Mouse (Mus musculus) heart, embryonic 15.5 days (tissue): ENCODE data around the gene Celsr3. TPM values are rescaled to one million over a fixed set of nuclear protein-coding genes. Genes with fewer than 3 reads are reported as not detected.

Experiments
- ATAC-seq: fragments of 200-750 bp; cut with Nextera tagmentation; replicated peaks from 2 replicates; pipeline ENCODE4 v1.8.0; 2017; ENCODE audit warnings: low read depth, moderate TSS enrichment; ENCODE audit not compliant: insufficient number of reproducible peaks, insufficient read depth, low FRiP score
- H3K27ac ChIP-seq: fragments of 300-500 bp; sonication (generic); 2 replicates; pipeline ENCODE4 v1.5.1; 2015; ENCODE audit warnings: mild to moderate bottlenecking, inconsistent platforms
- H3K27me3 ChIP-seq: fragments of 300-500 bp; sonication (generic); 2 replicates; pipeline ENCODE4 v1.6.1; 2015; ENCODE audit warnings: inconsistent platforms
- H3K36me3 ChIP-seq: fragments of 300-500 bp; sonication (generic); 2 replicates; pipeline ENCODE4 v1.6.1; 2015; ENCODE audit warnings: mild to moderate bottlenecking, inconsistent platforms
- H3K4me1 ChIP-seq: fragments of 300-500 bp; sonication (generic); replicated peaks from 2 replicates; pipeline ENCODE4 v1.6.1; 2015; ENCODE audit warnings: inconsistent platforms
- H3K4me2 ChIP-seq: fragments of 300-500 bp; sonication (generic); 2 replicates; pipeline ENCODE4 v1.6.1; 2015; ENCODE audit warnings: inconsistent platforms, mild to moderate bottlenecking, moderate library complexity
- H3K4me3 ChIP-seq: fragments of 300-500 bp; sonication (generic); 2 replicates; pipeline ENCODE4 v1.5.1; 2015; ENCODE audit warnings: mild to moderate bottlenecking, inconsistent platforms
- H3K9ac ChIP-seq: fragments of 300-500 bp; sonication (generic); 2 replicates; pipeline ENCODE4 v1.6.1; 2015; ENCODE audit warnings: mild to moderate bottlenecking, inconsistent platforms
- H3K9me3 ChIP-seq: fragments of 300-500 bp; sonication (generic); replicated peaks from 2 replicates; pipeline ENCODE4 v1.6.1; 2016; ENCODE audit warnings: inconsistent platforms
- WGBS: fragments of 180-500 bp; shearing (Covaris S2); methylation state at CpG from one replicate; pipeline ENCODE4 v1.1.7; 2015; ENCODE audit warnings: mixed read lengths; 5-methylcytosine and 5-hydroxymethylcytosine counted together
- polyA plus RNA-seq: library from polyadenylated mRNA; unstranded; fragments of >200 nt; fragmentation: Nextera tagmentation; extraction: Ambion mirVana; gene quantifications from 2 replicates; pipeline ENCODE4 v1.2.1, GENCODE M21; 2015

The Celsr3 gene
- polyA plus RNA-seq, result 0.06 and 0.22 TPM in 2 replicates

- 2% methylated on average over 64 of the region's 70 CpGs for WGBS
- Histone ChIP-seq H3K4me3 (peak within 1 kb of the TSS; percentile 45), H3K4me1 (peaks cover 20% of the 10 kb centered on the region), H3K27ac (no peak within 1 kb of the TSS), H3K9me3 (no peaks in the 10 kb centered on the region), H3K4me2 (peak within 1 kb of the TSS; percentile 81), H3K9ac (no peak within 1 kb of the TSS), H3K27me3 (peaks cover 93% of the 10 kb centered on the region), H3K36me3 (no peaks in the 10 kb centered on the region)
- 0 out of 2 replicates have a peak, but pooled peaks have one; percentile 28 for ATAC-seq
These were observed at the start of gene Celsr3 for GRCm38 (mm10) chr9:108825820-108826699. Celsr3 (plus strand) TSS chr9:108826320.

- Histone ChIP-seq H3K27ac (no peak overlapping the region), H3K36me3 (no peaks in the 10 kb centered on the region), H3K4me1 (peaks cover 3% of the 10 kb centered on the region; the same call in 1 of the 2 replicates), H3K4me3 (no peak overlapping the region), H3K27me3 (no peaks in the 10 kb centered on the region), H3K4me2 (no peak overlapping the region), H3K9me3 (peaks cover 4% of the 10 kb centered on the region; the same call in 1 of the 2 replicates), H3K9ac (no peak overlapping the region)
- 86% methylated on average over 4 of the region's 4 CpGs for WGBS
- no peak for ATAC-seq
These were observed 49.5 kb upstream of the Celsr3 start for GRCm38 (mm10) chr9:108776614-108777013.

DNA sequence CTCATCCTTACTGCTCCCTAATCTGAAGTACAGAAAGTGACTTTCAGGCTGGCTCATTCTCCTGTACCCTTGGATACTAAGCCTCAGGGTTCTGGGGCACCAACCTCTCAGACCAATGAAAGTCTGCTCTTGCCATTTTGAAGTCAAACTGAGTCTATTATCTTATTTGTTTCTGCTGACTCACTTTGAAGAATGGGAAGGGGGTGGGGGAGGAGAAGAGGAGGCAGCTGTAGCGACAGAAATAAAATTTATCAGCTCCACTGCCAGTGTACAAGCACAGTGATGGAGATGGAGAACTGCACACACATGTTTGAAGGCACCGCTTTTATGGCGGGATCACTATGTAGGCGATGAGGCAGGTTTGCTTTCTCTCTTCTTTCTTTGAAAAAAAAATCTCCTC is 48.8 kb upstream of the Celsr3 start:
- Histone ChIP-seq H3K9ac (no peak overlapping the region), H3K4me3 (no peak overlapping the region), H3K36me3 (no peaks in the 10 kb centered on the region), H3K27ac (no peak overlapping the region), H3K27me3 (no peaks in the 10 kb centered on the region), H3K4me1 (peaks cover 3% of the 10 kb centered on the region; the same call in 1 of the 2 replicates), H3K4me2 (no peak overlapping the region), H3K9me3 (peaks cover 2% of the 10 kb centered on the region; the same call in 1 of the 2 replicates)
- ATAC-seq, result no peak
- WGBS, result 70% methylated on average over 4 of the region's 4 CpGs

GRCm38 (mm10) chr9:108780959-108781358 is 45.2 kb upstream of the Celsr3 start:
- Histone ChIP-seq H3K4me2 (no peak overlapping the region), H3K36me3 (no peaks in the 10 kb centered on the region), H3K4me1 (peaks cover 26% of the 10 kb centered on the region), H3K4me3 (no peak overlapping the region), H3K9me3 (no peaks in the 10 kb centered on the region), H3K27ac (no peak overlapping the region), H3K9ac (no peak overlapping the region), H3K27me3 (no peaks in the 10 kb centered on the region)
- ATAC-seq, result no peak
- 39% methylated on average over 5 of the region's 5 CpGs for WGBS

GRCm38 (mm10) chr9:108781891-108782290 is 44.2 kb upstream of the Celsr3 start:
- Histone ChIP-seq H3K27ac (no peak overlapping the region), H3K9me3 (no peaks in the 10 kb centered on the region), H3K4me1 (peaks cover 34% of the 10 kb centered on the region), H3K9ac (no peak overlapping the region), H3K36me3 (0 out of 2 replicates have a peak, but pooled peaks cover under 1% of the 10 kb centered on the region), H3K27me3 (no peaks in the 10 kb centered on the region), H3K4me2 (no peak overlapping the region), H3K4me3 (no peak overlapping the region)
- no peak for ATAC-seq
- 46% methylated on average over 4 of the region's 4 CpGs for WGBS

DNA sequence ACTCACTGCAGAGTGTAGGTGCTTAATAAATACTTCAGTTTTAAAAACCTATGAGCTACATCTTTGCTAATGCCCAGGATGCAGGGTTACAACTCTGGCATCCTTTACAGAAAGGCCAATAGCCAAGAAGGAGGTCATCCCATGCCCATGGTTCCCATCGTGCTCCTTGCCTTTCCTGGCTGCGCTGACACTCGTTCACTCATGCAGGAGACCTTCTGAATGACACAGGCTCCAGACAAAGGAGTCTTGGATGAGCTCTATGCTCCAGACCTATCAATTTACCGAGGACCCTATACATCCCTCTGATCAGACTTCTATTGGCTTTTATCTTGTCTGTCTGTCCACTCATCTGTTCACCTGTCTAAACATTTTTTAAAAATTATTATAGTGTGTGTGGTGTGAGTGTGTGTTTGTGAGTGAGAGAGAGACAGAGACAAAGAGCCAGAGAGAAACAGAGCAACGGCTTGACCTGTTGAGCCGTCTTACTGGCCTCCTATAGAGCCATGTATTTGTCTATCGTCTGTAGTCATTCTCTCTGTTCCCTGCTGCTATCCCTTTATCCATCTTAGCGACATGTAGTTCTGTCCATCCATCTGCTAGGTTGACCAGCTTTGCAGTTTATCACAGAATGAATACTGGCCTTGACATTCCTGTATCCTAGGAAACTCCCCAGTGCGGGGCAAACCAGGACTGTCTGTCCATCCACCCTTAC is 43.1 kb upstream of the Celsr3 start:
- H3K4me2 ChIP-seq, result peak overlapping the region; percentile 73
- 0 out of 2 replicates have a peak, but pooled peaks cover 3% of the 10 kb centered on the region for H3K36me3 ChIP-seq
- H3K27ac ChIP-seq, result peak overlapping the region; percentile 57
- ATAC-seq, result no peak
- 23% methylated on average over 9 of the region's 9 CpGs for WGBS
- H3K4me1 ChIP-seq, result peaks cover 40% of the 10 kb centered on the region
- H3K4me3 ChIP-seq, result peak overlapping the region; percentile 98
- no peaks in the 10 kb centered on the region for H3K27me3 ChIP-seq
- H3K9ac ChIP-seq, result peak overlapping the region; percentile 95
- H3K9me3 ChIP-seq, result no peaks in the 10 kb centered on the region

DNA sequence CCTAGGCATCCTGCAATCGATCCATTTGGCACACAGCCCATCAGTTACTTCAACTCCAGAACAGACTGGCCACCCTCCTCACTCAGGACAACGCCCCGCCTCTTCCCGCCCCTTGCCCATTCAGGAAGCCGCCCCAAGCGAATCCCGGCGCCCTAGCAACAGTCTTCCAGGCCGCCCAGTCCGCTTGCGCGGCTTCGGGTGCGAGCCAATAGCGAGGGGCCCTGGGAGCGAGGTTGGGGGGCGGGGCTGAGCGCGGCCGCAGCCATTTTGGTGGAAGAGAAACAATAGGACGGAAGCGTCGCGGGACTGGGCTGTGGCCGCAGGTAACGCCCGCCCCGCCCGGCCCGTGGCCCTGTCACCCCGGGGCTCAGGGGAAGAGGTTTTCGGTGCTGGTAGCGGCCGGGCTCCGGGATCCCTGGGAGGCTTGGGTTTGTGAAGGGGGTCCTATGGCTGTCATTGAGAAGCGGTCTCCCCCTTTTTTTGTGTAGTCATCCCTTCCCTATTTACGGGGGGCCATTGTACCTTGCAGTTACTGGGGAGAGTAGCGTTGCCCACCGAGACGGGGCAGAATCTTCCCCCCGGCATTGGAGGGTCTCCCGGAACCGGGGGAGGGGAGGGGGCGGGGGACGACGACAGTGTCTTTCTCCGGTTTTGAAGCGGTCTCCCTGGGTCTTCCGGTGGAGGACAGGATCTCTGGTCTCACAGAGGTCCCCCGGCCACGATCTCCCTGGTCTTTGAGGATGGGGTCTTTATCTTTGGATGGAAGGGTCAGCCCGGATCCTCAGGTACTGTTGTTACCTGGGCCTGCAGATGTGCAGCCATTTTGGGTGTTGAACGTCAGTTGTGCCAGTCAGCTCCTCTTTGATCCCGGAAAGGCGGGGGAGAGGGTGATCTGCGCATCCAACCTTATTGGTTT is 42.3 kb upstream of the Celsr3 start, which contains the start of gene Ip6k2:
Ip6k2 (plus strand) TSS at position 249 of the 916 bp plus-strand sequence.
- Histone ChIP-seq H3K27me3 (no peaks in the 10 kb centered on the region), H3K9me3 (no peaks in the 10 kb centered on the region), H3K9ac (peak within 1 kb of the TSS; percentile 95), H3K36me3 (0 out of 2 replicates have a peak, but pooled peaks cover 3% of the 10 kb centered on the region), H3K4me3 (peak within 1 kb of the TSS; percentile 98), H3K4me1 (peaks cover 46% of the 10 kb centered on the region), H3K4me2 (peak within 1 kb of the TSS; percentile 73), H3K27ac (peak within 1 kb of the TSS; percentile 88)
- ATAC-seq, result peak; percentile 98
- under 1% methylated on average over 56 of the region's 56 CpGs for WGBS

DNA sequence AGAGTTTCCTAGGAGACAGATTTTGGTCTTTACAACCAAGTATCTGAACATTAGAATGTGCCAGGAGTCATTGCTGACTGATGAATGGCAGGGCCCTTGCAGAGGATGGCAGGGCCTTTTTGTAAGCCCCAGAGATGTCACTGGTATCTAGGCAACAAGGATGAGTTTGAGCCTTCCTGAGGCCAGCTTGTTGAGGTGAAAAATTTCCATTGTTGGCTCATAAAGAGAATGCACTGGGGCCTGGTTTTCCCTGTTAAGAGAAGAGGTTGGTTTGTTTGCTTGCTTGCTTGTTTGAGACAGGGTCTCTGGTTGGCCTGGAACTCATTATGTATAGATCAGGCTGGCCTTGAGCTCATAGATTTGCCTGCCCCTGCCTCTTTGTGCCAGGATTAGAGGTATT is 40.7 kb upstream of the Celsr3 start:
- no peak overlapping the region for H3K9ac ChIP-seq
- H3K4me1 ChIP-seq, result peaks cover 58% of the 10 kb centered on the region
- peak overlapping the region; percentile 98; the same call in 1 of the 2 replicates for H3K4me3 ChIP-seq
- no peak overlapping the region for H3K27ac ChIP-seq
- ATAC-seq, result no peak
- peak overlapping the region; percentile 73 for H3K4me2 ChIP-seq
- H3K27me3 ChIP-seq, result no peaks in the 10 kb centered on the region
- 0 out of 2 replicates have a peak, but pooled peaks cover 3% of the 10 kb centered on the region for H3K36me3 ChIP-seq
- H3K9me3 ChIP-seq, result no peaks in the 10 kb centered on the region

GRCm38 (mm10) chr9:108786494-108786893 is 39.6 kb upstream of the Celsr3 start:
- no peak overlapping the region for H3K27ac ChIP-seq
- no peaks in the 10 kb centered on the region for H3K27me3 ChIP-seq
- no peak for ATAC-seq
- WGBS, result 64% methylated on average over 1 of the region's 1 CpGs
- peak overlapping the region; percentile 12; the same call in 1 of the 2 replicates for H3K4me2 ChIP-seq
- 0 out of 2 replicates have a peak, but pooled peaks cover 3% of the 10 kb centered on the region for H3K36me3 ChIP-seq
- H3K4me3 ChIP-seq, result no peak overlapping the region
- H3K9ac ChIP-seq, result no peak overlapping the region
- H3K9me3 ChIP-seq, result no peaks in the 10 kb centered on the region
- H3K4me1 ChIP-seq, result peaks cover 55% of the 10 kb centered on the region

- Histone ChIP-seq H3K4me3 (no peak overlapping the region), H3K9me3 (no peaks in the 10 kb centered on the region), H3K9ac (no peak overlapping the region), H3K4me2 (no peak overlapping the region), H3K4me1 (peaks cover 59% of the 10 kb centered on the region), H3K27ac (no peak overlapping the region), H3K27me3 (no peaks in the 10 kb centered on the region), H3K36me3 (0 out of 2 replicates have a peak, but pooled peaks cover 3% of the 10 kb centered on the region)
- ATAC-seq, result no peak
- whole genome bisulfite sequencing, result 92% methylated on average over 2 of the region's 2 CpGs
These were observed 39.0 kb upstream of the Celsr3 start for GRCm38 (mm10) chr9:108787080-108787479.
